Mouse (Mus musculus) liver, adult (tissue): ENCODE results near the gene Olfr452.

ENCODE experiments used
- GATA4 ChIP-seq: IDR thresholded peaks from 2 replicates; pipeline ENCODE4 v1.6.1; 2014; ENCODE audit warnings: mild to moderate bottlenecking, low read length; ENCODE audit not compliant: insufficient replicate concordance

Olfr452 gene

DNA sequence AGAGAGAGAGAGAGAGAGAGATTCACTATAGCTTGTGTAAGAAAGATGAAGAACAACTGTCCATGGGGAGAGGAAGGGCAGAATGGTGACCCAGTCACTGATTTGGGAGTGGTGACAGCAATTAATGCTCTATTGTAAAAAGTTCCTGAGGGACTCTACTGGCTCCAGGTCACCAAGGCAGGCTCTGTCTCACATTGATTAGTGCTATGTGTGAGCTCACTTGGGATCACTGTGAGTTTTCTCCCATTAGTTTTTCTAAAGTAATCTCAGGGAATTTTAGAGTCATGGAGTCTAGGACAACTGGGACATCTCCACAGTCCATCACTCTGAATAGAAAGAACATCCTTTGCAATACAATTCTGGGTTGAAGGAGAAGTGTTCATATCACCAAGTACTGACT is at the start of gene Olfr452:
Gene Olfr452, plus strand, starts transcription at position 301 of the 400 bp plus-strand sequence.
- no peak for TF ChIP-seq GATA4

DNA sequence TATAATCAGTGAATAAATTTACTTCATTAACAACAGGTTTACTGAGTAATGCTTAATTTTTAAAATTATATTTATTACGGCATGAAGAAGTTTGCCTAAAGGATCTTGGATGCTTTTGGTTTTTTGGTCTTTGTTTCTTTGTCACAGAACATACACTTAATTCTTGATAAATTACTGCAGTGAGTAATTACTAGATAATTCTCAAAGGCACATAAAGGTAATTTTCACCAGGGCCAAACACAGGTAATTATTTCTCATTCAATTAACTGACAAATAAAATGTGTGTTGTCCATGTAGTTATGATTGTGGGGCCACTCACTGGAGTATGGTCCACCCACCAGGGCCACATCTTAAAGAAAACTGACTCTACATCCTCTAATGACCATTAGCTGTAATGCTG is 45.8 kb upstream of the Olfr452 start, which contains the start of gene Olfr453:
Gene Olfr453, plus strand, starts transcription at position 301 of the 400 bp plus-strand sequence.
- no peak for TF ChIP-seq GATA4

DNA sequence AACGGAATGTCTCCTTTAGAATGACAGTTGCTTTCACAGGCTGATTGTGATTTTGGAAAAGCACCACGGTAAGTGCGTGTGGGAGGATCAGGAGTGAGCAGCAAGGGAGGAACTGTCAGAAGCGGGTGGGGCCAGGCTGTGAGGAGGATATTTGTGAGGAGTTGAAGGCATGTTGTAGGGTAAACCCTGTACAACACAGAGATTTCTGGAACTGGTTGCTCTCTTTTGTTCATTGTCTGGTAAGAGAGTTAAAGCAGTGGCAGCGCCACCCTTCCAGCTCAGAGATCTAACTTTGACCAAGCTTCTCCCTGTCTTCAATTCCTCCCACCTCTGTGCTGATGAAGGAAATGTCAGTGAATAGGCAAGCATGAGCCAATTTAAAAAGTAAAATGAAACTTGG is 42.6 kb upstream of the Olfr452 start:
- TF ChIP-seq GATA4, result no peak

DNA sequence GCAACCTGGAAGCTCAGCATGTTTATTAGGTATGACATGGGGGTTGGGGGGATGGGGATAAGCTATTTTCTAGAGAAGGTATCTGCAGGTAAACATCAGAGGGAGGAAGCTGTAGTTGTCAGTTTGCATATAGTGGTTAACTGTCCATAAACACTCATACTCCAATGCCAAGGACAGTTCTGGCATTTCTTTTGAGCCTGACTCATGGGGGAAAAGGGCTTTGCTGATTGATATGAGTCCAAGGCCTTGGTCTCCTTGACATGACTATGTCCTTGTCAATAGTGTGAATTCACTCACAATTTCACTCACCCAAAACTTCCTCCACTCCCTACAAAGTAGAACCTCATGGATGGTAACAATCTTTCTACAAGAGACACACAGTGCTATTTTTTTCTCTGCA is 37.0 kb upstream of the Olfr452 start:
- no peak for TF ChIP-seq GATA4

DNA sequence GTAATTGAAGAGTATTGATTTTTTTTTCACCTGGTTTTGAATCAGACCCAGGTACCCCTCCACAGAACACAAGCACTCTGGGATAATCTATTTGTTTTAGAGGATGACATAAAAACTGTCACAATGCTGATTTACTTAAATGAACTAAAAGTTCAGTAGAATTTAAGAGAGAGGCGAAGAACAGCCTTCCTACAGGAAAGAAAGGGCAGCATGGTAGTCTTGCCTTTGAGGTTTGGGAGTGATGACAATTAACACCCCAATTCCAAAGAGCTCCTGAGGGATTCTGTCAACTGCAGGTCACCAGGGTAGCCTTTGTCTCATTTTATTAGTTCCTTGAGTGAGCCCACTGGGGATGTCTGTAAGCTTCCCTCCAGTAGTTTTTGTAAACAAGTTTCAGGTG is 28.8 kb upstream of the Olfr452 start, which contains the start of gene Olfr38:
Gene Olfr38, plus strand, starts transcription at position 301 of the 400 bp plus-strand sequence.
- TF ChIP-seq GATA4, result no peak

DNA sequence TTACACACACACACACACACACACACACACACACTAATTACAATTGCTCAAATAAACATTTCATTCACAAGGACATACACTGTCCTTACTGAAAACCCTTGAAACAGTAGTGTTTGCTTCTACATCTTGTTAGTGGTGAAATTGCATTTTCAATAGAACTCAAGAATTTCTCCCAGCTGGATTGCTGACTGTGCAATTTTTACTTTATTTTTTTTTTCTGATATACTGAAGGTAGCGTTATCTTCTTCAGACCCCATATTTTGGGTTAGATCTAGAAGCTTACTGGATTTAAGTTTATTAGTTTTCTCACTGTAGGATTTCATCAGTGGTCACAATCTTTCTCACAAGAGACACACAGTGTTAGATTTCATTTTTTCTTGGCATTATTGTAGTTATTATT is 7.8 kb upstream of the Olfr452 start:
- TF ChIP-seq GATA4, result no peak

DNA sequence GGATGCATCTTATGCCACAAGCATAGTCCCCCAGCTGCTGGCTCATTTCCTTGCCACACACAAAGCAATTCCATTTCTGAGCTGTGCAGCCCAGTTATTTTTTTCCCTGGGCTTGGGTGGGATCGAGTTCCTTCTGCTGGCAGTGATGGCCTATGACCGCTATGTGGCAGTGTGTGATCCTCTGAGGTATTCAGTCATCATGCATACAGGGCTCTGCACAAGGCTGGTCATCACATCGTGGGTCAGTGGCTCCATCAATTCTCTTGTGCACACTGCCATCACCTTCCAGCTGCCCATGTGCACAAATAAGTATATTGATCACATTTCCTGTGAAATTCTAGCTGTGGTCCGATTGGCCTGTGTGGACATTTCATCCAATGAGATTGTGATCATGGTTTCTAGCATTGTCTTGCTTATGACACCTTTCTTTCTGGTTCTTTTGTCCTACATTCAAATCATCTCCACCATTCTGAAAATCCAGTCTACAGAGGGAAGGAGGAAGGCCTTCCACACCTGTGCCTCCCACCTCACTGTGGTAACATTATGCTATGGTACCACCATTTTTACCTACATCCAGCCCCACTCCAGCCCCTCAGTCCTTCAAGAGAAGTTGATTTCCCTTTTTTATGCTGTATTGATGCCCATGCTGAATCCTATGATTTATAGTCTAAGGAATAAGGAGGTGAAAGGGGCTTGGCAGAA is 5.5 kb downstream of the Olfr452 start:
- TF ChIP-seq GATA4, result no peak

DNA sequence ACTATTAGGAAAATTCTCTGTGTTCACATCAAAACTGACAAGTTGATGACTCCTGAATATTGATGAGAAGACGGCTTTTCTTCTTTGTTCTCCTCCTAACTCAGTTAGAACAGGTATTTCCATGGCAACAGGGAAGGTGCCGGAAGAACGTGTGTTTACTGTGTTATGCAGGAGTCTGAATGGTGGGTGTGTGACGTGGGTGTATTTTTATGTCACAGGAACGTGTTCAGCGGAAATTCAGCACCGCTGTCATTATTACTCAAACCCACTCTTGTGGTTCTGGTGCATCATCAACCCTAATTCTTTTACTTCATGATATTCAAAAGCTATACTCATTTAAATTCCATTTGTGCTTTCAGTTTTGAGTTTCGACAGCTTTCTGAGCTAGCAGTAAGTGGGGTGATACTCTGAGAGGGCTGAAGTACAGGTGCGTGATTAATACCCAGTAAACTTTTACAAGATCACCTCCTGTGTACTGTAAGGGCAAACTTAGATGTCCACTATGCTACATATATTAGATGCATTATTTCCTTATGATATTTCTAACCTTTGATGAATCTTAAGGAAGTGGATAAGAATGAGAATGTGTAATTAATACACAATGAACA is 6.2 kb downstream of the Olfr452 start:
- TF ChIP-seq GATA4, result no peak

DNA sequence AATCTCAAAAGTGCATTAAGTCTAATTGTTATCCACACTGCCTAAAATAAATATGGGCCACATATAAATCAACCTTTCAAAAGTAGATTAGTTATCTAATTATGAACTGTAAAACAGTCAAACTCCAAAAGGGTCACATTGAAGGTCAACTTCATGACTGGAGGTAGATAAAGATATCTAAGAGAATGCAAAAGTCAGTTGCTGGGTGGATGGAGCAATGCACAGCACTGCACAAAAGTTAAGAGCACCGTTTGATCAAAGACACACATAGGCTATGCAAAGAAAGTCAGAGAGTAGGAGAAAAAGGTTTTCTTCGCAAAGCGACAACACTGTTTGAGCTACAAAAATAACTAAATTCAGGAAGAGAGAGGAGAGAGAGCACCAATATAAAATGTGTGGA is 10.1 kb downstream of the Olfr452 start:
- TF ChIP-seq GATA4, result no peak

DNA sequence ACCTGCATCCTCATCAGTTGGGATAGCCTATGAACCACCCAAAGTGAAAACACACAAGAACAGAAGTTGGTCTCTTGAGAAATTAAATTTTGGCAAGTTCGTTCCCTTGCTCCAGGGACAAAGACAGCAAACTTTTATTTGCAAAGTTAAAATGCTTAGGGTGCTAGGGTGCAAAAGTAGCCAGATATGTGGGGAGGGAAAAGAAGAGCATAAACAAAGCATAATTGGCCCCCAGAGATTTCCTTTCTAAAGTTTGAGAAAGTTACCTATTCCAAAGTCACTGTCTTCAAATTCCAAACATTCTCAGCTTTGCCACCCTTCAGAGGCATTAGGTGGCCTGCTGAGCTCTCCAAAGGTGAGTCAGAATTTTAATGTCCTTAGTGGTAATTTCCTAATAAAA is 26.7 kb downstream of the Olfr452 start, which contains the start of gene Olfr450:
Gene Olfr450, plus strand, starts transcription at position 301 of the 400 bp plus-strand sequence.
- TF ChIP-seq GATA4, result no peak

DNA sequence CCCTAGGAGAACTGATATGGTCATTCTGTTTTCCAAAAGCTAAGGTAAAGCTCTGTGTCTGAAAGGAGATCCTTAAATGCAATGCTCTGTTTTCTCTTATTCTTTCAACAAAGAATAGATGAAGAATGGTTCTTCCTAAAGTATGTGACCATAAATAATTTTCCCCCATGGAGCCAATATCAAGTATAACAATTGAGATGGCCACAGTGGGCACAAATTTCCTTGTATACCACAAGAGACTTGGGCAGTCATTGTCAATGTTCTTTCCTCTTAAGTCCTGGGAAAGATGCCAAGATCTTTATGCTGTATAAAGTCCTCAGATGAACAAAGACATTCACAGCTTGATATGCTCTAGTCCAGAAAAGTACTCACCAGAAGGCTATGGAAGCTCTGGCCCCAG is 49.2 kb downstream of the Olfr452 start, which contains the start of gene Olfr449:
Gene Olfr449, plus strand, starts transcription at position 301 of the 400 bp plus-strand sequence.
- no peak for TF ChIP-seq GATA4
